Mouse (Mus musculus): ENCODE measurements around the gene Arhgdig.
"Not testable (repeated sequence)": the region's sequence is repeated elsewhere in the genome, so short reads cannot be mapped to it uniquely, and the experiment has no call there.

The Arhgdig gene

GRCm38 (mm10) chr17:26203321-26203811, 4.2 kb downstream of the Arhgdig start:
- peak; percentile 45 for DNase-seq

- DNase-seq = peak; percentile 58
Measured at GRCm38 (mm10) chr17:26202737-26203136, 4.8 kb downstream of the Arhgdig start, which contains the start of gene Rgs11. Gene Rgs11, plus strand, starts transcription at chr17:26202951.

GRCm38 (mm10) chr17:26201998-26202397, 5.6 kb downstream of the Arhgdig start:
- no peak for DNase-seq

- DNase-seq = no peak
Measured at GRCm38 (mm10) chr17:26200831-26201705, 6.5 kb downstream of the Arhgdig start.

DNA sequence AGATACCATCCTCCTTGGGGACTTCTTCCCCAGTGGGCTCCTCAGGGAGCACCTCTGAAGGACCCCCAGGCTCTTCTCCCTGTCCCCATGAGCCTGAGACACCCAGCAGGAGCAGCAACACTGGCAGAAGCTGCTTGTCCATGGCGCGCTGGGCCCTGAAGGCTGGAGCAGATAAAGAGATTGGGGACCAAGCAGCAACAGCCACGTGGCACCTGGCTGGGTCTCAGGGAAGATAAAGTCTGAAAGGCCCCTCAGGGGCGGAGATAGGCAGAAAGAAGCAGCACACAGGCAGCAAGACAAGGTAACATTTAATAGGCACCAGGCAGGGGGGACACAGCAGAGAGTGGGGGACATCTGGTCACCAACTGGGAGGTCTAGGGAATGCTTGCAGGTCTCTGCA, 8.7 kb downstream of the Arhgdig start, which contains the start of gene Pdia2:
Gene Pdia2, minus strand, starts transcription at position 196 of the 400 bp plus-strand sequence.
- no peak for DNase-seq

DNA sequence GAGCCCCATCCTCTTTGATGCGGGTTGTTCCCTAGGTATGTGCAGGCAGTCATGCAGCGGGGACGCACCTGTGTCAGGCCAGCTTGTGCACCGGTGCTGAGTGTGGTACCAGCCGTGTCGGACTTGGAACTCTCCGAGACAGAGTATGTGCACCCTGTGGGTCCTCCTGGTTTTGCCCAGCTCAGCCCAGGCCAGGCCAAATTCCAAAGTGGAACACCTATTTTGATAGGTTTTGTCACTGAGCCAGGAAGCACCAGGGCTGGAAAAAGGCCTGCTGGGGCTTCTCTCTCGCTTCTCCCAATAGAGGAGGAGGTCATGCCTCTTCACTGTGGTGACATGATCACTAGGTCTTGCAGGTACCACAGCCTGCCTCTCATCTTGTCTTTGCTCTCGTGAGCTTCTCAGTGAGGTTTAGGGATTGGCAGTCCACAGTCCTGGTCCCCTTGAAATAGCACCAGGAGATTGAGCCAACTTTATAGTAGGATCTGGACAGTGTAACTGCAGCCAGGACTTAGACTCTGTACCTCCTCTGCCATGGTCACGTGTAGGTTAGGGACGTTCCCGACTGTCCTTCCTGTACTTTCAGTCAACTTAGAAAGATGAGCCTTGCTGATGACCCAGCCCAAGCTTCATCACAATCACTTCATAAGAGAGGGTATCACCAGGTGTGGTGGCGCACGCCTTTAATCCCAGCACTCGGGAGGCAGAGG, 14.9 kb downstream of the Arhgdig start:
- no peak for DNase-seq

- DNase-seq = not testable (repeated sequence)
Measured at GRCm38 (mm10) chr17:26191486-26191885, 16.1 kb downstream of the Arhgdig start.

DNA sequence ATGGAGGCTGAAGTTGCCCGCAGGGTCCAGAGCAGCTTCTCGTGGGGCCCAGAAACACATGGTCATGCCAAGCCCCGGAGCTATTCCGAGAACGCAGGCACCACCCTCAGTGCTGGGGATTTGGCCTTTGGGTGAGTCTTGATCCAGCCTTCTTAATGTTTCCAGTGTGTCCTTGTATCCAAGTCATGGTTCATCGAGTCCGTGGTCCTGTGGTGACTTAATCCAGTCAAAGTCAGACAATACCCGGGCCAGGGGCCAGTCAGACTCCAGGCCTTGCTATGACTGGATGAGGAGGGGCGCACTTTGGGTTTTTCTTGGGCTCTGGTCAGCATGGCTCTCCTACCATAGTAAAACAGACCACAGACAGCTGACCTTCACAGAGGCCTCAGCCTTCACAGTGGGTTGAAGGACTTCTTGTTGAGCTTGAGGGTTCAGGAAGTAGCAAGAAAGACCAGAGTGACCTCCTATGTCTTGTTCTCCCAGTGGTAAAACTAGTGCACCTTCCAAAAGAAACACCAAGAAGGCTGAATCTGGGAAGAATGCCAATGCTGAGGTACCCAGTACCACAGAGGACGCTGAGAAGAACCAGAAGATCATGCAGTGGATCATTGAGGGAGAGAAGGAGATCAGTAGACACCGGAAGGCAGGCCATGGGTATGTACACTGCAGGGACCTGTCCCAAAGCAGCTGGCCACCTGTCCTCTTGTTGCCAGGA, 19.3 kb downstream of the Arhgdig start:
- no peak for DNase-seq

DNA sequence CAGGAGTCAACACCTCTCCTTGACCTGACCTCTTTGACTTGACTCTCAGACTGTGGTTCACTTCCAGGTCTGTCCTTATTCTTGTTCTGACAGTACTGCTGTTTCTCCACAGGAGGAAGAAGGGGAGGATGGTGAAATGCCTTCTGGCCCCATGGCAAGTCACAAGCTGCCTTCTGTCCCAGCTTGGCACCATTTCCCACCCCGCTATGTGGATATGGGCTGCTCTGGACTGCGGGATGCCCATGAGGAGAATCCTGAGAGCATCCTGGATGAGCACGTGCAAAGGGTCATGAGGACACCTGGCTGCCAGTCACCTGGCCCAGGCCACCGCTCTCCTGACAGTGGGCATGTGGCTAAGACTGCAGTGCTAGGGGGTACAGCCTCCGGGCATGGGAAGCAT, 20.0 kb downstream of the Arhgdig start:
- no peak for DNase-seq

DNA sequence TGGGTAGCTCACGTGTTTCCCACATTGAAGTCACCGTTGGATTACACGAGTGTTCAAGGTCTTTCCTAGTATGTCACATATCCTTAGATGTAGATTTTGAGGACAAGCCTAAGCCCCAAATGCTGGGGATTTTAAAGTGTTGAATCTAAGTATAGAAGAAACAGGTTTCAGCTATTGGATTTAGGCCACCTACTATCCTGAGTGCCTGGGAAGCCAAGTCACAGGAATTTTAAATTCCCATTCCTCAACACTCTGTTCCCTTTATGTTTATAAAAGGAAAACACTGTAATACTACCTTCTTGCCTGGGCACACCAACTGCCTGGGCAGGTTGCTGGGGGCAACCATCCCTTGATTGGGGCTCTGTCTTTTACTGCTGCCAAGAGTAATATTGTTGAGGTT, 26.4 kb downstream of the Arhgdig start:
- no peak for DNase-seq

DNA sequence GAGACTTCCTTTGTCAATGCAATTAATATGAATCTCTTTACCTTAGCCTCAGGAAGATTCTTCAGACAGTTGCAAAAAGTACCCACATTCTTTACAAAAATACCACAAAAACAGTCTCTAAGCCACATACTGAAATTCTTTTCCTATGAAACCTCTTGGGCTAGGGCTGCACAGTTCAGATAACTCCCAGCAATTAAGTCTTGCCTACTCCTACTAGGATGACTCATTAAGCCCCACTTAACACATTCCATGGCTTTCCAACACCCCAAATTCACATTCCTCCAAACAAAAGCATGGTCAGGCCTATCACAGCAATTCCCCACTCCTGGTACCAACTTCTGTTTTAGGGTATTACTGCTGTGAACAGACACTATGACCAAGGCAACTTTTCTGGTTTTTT, 29.0 kb downstream of the Arhgdig start:
- DNase-seq = no peak

- DNase-seq = not testable (repeated sequence)
Measured at GRCm38 (mm10) chr17:26175248-26175647, 32.3 kb downstream of the Arhgdig start.

DNA sequence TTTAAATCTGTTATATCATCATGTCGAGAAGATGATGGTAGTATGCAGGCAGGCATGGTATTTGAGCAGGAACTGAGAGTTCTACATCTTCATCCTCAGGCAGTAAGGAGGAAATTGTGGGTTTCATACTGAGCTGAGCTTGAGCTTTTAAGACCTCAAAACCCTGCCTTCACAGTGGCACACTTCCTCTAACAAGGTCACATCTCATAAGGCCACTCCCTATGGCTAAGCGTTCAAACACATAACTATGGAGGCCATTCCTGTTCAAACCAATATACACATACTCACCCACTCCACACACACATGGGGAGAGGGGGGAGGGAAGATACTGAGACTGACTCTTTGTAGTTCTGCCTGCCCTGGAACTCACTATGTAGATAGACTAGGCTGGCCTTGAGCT, 39.5 kb downstream of the Arhgdig start:
- DNase-seq = no peak

- DNase-seq = no peak
Measured at GRCm38 (mm10) chr17:26162736-26163135, 44.9 kb downstream of the Arhgdig start.

DNA sequence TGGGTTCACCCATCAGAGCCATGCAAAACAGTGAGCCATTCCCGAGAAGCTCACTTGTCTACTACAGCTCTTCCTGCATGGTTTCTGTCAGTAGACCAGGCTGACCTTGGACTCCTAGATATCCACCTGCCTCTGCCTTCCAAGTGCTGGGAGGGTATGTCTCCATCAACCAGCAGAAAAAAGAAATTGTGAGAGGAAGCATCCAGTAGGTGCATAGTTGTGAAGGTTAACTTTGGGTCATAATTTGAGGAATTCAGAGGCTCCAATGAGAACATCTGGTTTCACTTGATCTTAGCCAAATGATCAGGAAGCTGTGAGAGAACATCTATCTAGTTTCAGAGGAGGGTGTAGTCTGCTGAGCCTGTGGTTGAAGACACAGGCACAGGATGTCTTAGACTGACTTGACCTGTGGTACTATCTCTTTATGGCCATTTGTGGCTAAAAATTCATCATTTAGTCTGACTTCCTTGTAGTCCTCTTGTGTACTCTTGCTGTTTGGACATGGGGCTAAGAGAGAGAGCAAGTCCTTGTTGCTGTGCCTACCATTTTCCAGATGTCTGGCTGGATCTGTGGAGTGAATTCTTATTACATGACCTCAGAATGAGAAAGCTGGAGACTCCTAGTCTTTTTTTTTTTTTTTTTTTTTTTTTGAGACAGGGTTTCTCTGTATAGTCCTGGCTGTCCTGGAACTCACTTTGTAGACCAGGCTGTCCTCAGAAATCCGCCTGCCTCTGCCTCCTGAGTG, 55.5 kb downstream of the Arhgdig start:
- no peak for DNase-seq

Data from kidney, postnatal 10 days (tissue).